Mouse (Mus musculus) ES-E14 (cell line): ENCODE measurements around the gene Nol4l.

Experiments
- CHD2 ChIP-seq: IDR thresholded peaks from 2 replicates; pipeline ENCODE4 v1.6.1; 2014; ENCODE audit warnings: mild to moderate bottlenecking, low read depth, low read length, inconsistent platforms
- HCFC1 ChIP-seq: IDR thresholded peaks from 2 replicates; pipeline ENCODE4 v1.6.1; 2012; ENCODE audit warnings: low read length, inconsistent platforms, borderline replicate concordance; ENCODE audit not compliant: insufficient read depth
- MAFK ChIP-seq: IDR thresholded peaks from 2 replicates; pipeline ENCODE4 v1.6.1; 2014; ENCODE audit warnings: mild to moderate bottlenecking, low read depth, low read length, inconsistent platforms; ENCODE audit not compliant: insufficient read depth
- ZNF384 ChIP-seq: IDR thresholded peaks from 2 replicates; pipeline ENCODE4 v1.6.1; 2012; ENCODE audit warnings: low read depth, low read length, inconsistent platforms

GRCm38 (mm10) chr2:153481108-153481860, 48.5 kb downstream of the Nol4l start:
- TF ChIP-seq MAFK (no peak), ZNF384 (no peak), CHD2 (no peak), HCFC1 (no peak)
